Mouse (Mus musculus): ENCODE data around the gene Gtf3a. TPM values are rescaled to one million over a fixed set of nuclear protein-coding genes. Genes with fewer than 3 reads are reported as not detected.
A peak's percentile ranks its signal among the peaks of the same experiment; 100 is the strongest.
"Not testable (repeated sequence)": the region's sequence is repeated elsewhere in the genome, so short reads cannot be mapped to it uniquely, and the experiment has no call there.

Gene Gtf3a
- total and polyA plus RNA-seq, 2 experiments from 2014 or later: 71.5 to 94.0 TPM

DNA sequence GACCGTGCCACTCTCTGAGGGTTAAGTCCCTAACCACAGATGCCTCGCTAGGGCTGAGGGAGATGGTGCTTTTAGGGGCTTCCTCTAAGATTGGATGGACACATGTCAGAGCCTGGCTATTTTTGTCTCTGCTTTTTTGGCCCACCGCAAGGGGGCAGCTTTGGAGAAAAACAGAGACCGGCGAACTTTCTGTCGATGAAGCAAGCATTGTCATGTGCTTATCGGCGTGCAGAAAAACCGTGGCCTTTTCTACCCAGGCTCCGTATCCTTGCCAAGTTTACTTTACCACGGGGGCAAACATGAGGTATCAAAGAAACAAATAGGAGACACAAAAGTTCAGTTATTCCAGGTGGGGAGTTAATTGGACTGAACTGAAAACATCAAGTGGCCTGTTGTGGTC lies 39.8 kb upstream of the Gtf3a start:
- Histone ChIP-seq H3K4me2 (ENCODE audit: low read depth, low read length) (no peak overlapping the region), H3K4me3 (ENCODE audit: low read length) (no peak overlapping the region), H3K27ac (no peak overlapping the region), H3K4me1 (ENCODE audit: insufficient read depth, low read length) (0 out of 2 replicates have a peak, but pooled peaks cover 3% of the 10 kb centered on the region), H3K9me3 (ENCODE audit: low read length) (no peaks in the 10 kb centered on the region), H3K9ac (replicated peaks; ENCODE audit: low read length) (no peak overlapping the region), H3K27me3 (ENCODE audit: insufficient read depth, low read length) (no peaks in the 10 kb centered on the region), H3K36me3 (ENCODE audit: insufficient read depth, low read length) (no peaks in the 10 kb centered on the region)
- no peak for DNase-seq (ENCODE audit: low spot score)
- TF ChIP-seq CTCF (IDR thresholded peaks at IDR 0.05; ENCODE audit: low read depth): peak; percentile 42
- WGBS: 47% methylated on average over 11 of the region's 11 CpGs
- no peak for ATAC-seq

DNA sequence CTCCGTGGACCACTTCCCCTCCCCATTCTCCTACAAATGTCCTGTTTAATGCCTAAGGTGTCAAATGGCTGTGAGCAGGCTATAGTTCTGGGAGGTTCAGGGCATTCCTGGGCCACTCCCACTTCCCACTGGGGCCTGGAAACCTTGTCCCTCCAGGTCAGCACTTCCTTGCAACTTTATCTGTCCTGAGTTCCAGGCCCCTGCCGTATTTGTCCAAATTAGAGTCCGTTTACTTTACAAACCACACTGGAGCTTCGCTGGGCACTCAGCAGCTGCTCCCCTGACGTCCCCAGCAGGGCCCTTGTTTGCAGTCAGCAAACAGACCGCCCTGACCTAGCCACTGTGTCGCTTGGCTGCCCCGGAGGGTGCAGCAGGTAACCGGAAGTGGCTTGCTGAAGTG lies 36.3 kb upstream of the Gtf3a start:
- no peak for TF ChIP-seq CTCF (IDR thresholded peaks at IDR 0.05; ENCODE audit: low read depth)
- Histone ChIP-seq H3K27me3 (ENCODE audit: insufficient read depth, low read length) (no peaks in the 10 kb centered on the region), H3K27ac (no peak overlapping the region), H3K9me3 (ENCODE audit: low read length) (no peaks in the 10 kb centered on the region), H3K36me3 (ENCODE audit: insufficient read depth, low read length) (no peaks in the 10 kb centered on the region), H3K4me2 (ENCODE audit: low read depth, low read length) (no peak overlapping the region), H3K9ac (replicated peaks; ENCODE audit: low read length) (no peak overlapping the region), H3K4me1 (ENCODE audit: insufficient read depth, low read length) (no peaks in the 10 kb centered on the region), H3K4me3 (ENCODE audit: low read length) (no peak overlapping the region)
- 22% methylated on average over 9 of the region's 9 CpGs for WGBS
- no peak for DNase-seq (ENCODE audit: low spot score)
- no peak for ATAC-seq

DNA sequence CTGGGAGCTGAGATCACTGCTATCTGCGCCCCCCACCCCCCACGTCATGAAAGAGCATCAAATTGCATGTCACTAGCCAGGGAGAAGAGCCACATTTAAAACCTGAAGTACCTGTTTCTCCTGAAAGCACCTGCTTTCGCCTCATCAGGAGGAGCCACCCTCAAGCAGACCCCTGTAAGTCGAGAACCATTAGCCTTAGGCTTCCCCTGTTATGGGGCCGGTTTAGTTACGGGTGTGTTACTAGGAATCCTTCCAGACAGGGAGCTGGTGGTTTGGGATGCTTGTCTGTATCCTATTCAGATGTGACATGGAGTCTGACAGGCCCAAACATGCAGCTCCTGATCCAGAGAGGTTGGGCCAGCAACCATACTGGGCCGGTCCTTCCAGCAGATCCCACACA lies 35.1 kb upstream of the Gtf3a start:
- TF ChIP-seq CTCF (IDR thresholded peaks at IDR 0.05; ENCODE audit: low read depth): no peak
- DNase-seq (ENCODE audit: low spot score) (no peak), ATAC-seq (no peak)
- no peaks in the 10 kb centered on the region for H3K36me3 ChIP-seq (ENCODE audit: insufficient read depth, low read length)
- H3K4me3 ChIP-seq (ENCODE audit: low read length): no peak overlapping the region
- H3K27me3 ChIP-seq (ENCODE audit: insufficient read depth, low read length): no peaks in the 10 kb centered on the region
- WGBS: 85% methylated on average over 7 of the region's 7 CpGs
- H3K27ac ChIP-seq: no peak overlapping the region
- H3K4me1 ChIP-seq (ENCODE audit: insufficient read depth, low read length): no peaks in the 10 kb centered on the region
- H3K4me2 ChIP-seq (ENCODE audit: low read depth, low read length): no peak overlapping the region
- no peak overlapping the region for H3K9ac ChIP-seq (replicated peaks; ENCODE audit: low read length)
- H3K9me3 ChIP-seq (ENCODE audit: low read length): no peaks in the 10 kb centered on the region

DNA sequence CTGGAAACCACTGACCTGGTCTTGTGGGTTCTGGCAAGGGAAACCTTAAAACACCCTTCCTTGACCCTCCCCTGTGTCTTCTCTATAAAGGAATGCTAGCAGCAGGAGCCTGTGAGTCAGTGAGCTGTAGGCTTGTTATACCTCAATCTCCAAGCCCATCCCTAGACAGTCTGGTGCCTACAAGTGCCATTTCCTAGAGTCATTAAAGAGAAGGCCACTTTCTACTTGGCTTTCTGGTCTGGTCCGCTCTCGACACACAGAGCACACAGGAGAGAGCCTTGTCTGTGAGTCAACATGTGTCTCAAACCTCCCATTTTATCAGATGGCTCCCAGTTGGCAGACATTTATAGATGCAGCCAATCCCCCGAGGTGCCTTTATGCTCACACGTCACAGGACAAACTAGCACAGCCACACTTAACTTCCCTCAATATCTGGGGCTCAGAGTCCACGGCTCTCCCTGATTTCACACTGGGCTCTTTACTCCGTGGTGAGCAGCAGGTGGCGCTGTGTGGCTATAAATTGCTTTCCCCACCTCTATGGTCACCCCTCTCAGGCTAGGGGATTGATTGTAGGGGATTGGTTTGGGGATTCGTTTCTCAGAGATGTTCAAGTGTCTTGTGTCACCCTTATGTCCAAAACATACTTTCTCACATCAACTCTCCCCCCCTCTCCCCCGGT lies 34.2 kb upstream of the Gtf3a start:
- ATAC-seq (peak; percentile 83; the same call in 1 of the 2 replicates), DNase-seq (ENCODE audit: low spot score) (peak; percentile 79)
- WGBS: 25% methylated on average over 9 of the region's 9 CpGs
- no peak overlapping the region for H3K9ac ChIP-seq (replicated peaks; ENCODE audit: low read length)
- H3K4me1 ChIP-seq (ENCODE audit: insufficient read depth, low read length): no peaks in the 10 kb centered on the region
- no peaks in the 10 kb centered on the region for H3K9me3 ChIP-seq (ENCODE audit: low read length)
- no peak overlapping the region for H3K4me2 ChIP-seq (ENCODE audit: low read depth, low read length)
- H3K36me3 ChIP-seq (ENCODE audit: insufficient read depth, low read length): no peaks in the 10 kb centered on the region
- H3K27ac ChIP-seq: no peak overlapping the region
- no peaks in the 10 kb centered on the region for H3K27me3 ChIP-seq (ENCODE audit: insufficient read depth, low read length)
- no peak overlapping the region for H3K4me3 ChIP-seq (ENCODE audit: low read length)
- TF ChIP-seq CTCF (IDR thresholded peaks at IDR 0.05; ENCODE audit: low read depth): peak; percentile 87

DNA sequence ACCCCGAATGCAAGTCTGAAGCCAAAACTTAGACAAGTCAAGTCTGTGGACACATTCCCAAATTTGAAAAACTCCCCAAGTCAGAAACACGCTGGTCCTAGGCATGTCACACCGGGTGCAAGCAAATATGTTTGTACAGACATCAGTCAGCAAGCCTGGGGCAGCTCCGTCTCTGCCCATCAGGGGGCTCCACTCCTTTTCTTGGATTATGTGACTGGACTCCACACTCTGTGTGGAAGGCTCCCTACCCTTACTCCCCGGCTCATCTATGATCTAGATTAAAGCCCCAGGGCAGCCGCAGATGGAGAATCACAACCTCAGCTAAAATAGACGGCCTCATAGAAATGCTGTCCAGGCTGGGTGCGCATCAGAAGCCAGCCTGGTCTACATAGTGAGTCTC lies 32.2 kb upstream of the Gtf3a start:
- Histone ChIP-seq H3K4me1 (ENCODE audit: insufficient read depth, low read length) (no peaks in the 10 kb centered on the region), H3K36me3 (ENCODE audit: insufficient read depth, low read length) (no peaks in the 10 kb centered on the region), H3K4me3 (ENCODE audit: low read length) (no peak overlapping the region), H3K4me2 (ENCODE audit: low read depth, low read length) (no peak overlapping the region), H3K9ac (replicated peaks; ENCODE audit: low read length) (no peak overlapping the region), H3K9me3 (ENCODE audit: low read length) (no peaks in the 10 kb centered on the region), H3K27me3 (ENCODE audit: insufficient read depth, low read length) (no peaks in the 10 kb centered on the region), H3K27ac (no peak overlapping the region)
- no peak for DNase-seq (ENCODE audit: low spot score)
- ATAC-seq: no peak
- 70% methylated on average over 8 of the region's 8 CpGs for WGBS
- TF ChIP-seq CTCF (IDR thresholded peaks at IDR 0.05; ENCODE audit: low read depth): 0 out of 2 replicates have a peak, but pooled peaks have one; percentile 16

DNA sequence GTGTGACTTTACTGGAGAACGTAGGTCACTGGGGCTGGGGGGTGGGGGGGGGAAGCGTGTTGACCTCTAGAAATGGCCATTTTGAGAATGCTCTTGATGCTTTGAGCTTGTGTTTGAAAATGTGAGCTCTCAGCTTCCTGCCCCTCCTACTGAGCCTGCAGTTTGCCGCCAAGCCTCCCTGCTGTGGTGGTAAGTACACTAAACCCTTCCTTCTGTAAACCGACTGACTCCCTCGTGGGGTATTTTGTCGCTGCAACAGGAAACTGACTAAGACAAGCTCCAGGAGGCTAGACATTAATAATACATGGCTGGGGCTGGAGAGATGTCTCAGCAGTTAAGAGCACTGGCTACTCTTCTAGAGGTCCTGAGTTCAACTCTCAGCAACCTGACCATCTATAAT lies 31.7 kb upstream of the Gtf3a start:
- WGBS: 41% methylated on average over 6 of the region's 6 CpGs
- H3K9ac ChIP-seq (replicated peaks; ENCODE audit: low read length): no peak overlapping the region
- ATAC-seq (no peak), DNase-seq (ENCODE audit: low spot score) (no peak)
- no peak for TF ChIP-seq CTCF (IDR thresholded peaks at IDR 0.05; ENCODE audit: low read depth)
- H3K27ac ChIP-seq: no peak overlapping the region
- no peak overlapping the region for H3K4me3 ChIP-seq (ENCODE audit: low read length)
- no peak overlapping the region for H3K4me2 ChIP-seq (ENCODE audit: low read depth, low read length)
- no peaks in the 10 kb centered on the region for H3K9me3 ChIP-seq (ENCODE audit: low read length)
- no peaks in the 10 kb centered on the region for H3K36me3 ChIP-seq (ENCODE audit: insufficient read depth, low read length)
- no peaks in the 10 kb centered on the region for H3K27me3 ChIP-seq (ENCODE audit: insufficient read depth, low read length)
- H3K4me1 ChIP-seq (ENCODE audit: insufficient read depth, low read length): no peaks in the 10 kb centered on the region

DNA sequence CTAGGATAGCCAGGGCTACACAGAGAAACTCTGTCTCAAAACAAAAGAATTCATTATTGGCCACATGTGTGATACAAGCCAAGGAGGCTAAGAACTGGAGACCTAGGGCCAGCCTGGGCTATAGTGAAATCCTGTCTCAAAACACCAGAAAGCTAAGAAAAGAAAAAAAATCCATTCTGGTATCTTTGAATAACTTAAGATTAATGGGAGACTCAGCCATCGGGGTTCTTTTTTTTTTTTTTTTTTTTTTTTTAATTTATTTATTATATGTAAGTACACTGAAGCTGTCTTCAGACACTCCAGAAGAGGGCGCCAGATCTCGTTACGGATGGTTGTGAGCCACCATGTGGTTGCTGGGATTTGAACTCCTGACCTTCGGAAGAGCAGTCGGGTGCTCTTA lies 31.1 kb upstream of the Gtf3a start:
- H3K4me2 ChIP-seq (ENCODE audit: low read depth, low read length); DNase-seq (ENCODE audit: low spot score); H3K9me3 ChIP-seq (ENCODE audit: low read length); H3K4me3 ChIP-seq (ENCODE audit: low read length); H3K4me1 ChIP-seq (ENCODE audit: insufficient read depth, low read length); H3K36me3 ChIP-seq (ENCODE audit: insufficient read depth, low read length); H3K27me3 ChIP-seq (ENCODE audit: insufficient read depth, low read length); H3K9ac ChIP-seq (replicated peaks; ENCODE audit: low read length); H3K27ac ChIP-seq; ATAC-seq: not testable (repeated sequence)
- WGBS: 77% methylated on average over 5 of the region's 6 CpGs

All from hindbrain, postnatal 0 days (tissue).